Mouse (Mus musculus) heart, postnatal 36 days (tissue): ENCODE measurements around the gene Zfp672. TPM values are rescaled to one million over a fixed set of nuclear protein-coding genes. Genes with fewer than 3 reads are reported as not detected.
A peak's percentile ranks its signal among the peaks of the same experiment; 100 is the strongest.
"Not testable (repeated sequence)": the region's sequence is repeated elsewhere in the genome, so short reads cannot be mapped to it uniquely, and the experiment has no call there.

Experiments used
- DNase-seq, 2 experiments: peaks; one replicate each; pipeline ENCODE4 v3.0.0; 2021 to 2022
- intact Hi-C: fragments of 180-260 bp; cut with DNase I; formaldehyde crosslinking; loops from one replicate; pipeline ENCODE4 v1.15.1; 2025
- total RNA-seq, 2 experiments: library from RNA; stranded (reverse); gene quantifications; 2 replicates each; pipeline ENCODE4 v1.2.3; 2021

The Zfp672 gene
- total RNA-seq = 10 to 100 TPM; 36.4 to 40.8 TPM

- intact Hi-C loops = no loop called here
- peak; percentile 89 to 93 for DNase-seq
These were observed at the start of gene Zfp672, which contains the start of gene Sh3bp5l for GRCm38 (mm10) chr11:58330276-58331148. Gene Zfp672, minus strand, starts transcription at chr11:58330339. Gene Sh3bp5l, plus strand, starts transcription at chr11:58330724.

GRCm38 (mm10) chr11:58379516-58379915, 49.4 kb upstream of the Zfp672 start:
- intact Hi-C loops = no loop called here
- DNase-seq = no peak

DNA sequence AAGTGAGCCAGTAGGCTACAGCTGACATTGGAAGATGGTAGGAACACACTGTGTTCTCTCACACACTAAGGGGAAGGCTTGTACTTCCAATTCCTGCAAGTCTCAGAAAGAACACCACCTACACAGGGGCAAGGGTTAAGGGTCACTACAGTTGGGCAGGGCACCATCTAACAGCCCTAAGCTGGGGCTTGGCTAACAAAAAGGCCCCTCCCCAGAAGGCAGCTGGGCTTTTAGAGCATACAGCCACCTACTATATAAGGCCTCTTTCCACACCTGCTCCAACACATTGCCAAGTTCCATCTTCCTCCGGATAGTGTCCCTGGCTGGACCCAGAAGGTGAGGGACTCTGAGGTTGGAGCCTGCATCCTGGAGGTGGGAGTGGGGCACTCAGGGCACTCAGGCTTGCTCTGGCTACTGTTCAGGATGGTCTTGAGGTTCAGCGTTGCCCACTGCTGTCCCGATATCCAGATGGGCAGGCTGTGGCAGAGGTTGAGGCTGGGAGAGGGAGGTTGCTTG, 48.7 kb upstream of the Zfp672 start, which contains the start of gene Lypd8:
TSS of gene Lypd8 (plus strand) at position 281 of the 516 bp plus-strand sequence.
- DNase-seq = no peak
- intact Hi-C loops = no loop called here

DNA sequence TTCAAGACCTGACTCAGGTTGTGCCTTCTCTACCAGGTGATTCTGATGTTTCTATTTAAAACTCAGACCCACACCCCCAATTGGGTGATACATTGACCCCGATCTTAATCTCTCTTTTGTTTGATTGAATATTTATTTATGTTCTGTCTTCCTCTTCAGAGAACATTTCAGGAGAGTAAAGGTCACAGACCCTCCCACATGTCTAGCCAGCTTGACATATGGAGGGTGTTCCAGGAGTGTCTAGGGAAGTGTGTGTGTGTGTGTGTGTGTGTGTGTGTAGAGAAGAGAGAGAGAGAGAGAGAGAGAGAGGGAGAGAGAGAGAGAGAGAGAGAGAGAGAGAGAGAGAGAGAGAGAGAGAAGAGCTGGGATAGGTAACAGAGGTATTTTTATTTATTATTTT, 47.5 kb upstream of the Zfp672 start:
- intact Hi-C loops = no loop called here
- no peak for DNase-seq

DNA sequence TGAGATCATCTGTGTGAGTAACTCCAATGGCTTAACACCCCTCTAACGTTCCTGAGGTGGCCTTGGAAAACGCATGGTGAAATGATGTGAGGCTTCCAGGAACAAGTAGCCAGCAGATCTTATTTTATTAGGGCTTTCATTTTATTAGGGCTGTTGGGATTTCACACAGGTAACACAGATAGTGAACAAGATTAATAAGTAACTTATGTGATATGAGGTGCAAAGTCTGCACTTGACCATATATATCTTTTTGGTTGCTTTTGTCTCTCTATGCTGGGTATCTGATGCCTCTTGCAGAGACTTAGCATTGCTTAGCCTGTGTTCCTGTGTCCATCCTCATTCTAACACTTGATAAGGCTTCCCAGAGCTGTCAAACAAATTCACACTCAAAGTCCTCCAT, 47.1 kb upstream of the Zfp672 start:
- DNase-seq = no peak
- intact Hi-C loops = no loop called here

DNA sequence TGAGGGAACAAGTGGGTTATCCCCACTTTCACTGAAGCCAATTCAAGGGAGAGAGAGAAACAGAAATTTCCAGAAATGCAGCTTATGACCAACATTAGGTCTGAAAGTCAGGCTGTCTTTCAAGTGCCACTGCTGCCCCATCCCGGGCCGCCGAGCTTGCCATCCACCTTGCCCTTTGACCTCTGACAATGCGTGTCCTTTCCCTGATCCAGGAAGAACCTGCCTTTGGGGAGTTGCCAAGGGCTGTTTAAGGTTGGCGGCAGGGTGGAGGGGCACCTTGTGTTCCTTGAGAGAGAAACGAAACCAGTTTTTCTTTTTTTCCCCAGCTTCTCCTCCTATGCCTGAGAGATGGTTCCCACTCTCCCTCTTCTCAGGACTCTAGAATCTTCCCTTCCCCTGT, 36.1 kb upstream of the Zfp672 start:
- DNase-seq, intact Hi-C loops: not testable (repeated sequence)

- intact Hi-C loops = no loop called here
- DNase-seq = no peak
These were observed 34.3 kb upstream of the Zfp672 start for GRCm38 (mm10) chr11:58364454-58364853.

DNA sequence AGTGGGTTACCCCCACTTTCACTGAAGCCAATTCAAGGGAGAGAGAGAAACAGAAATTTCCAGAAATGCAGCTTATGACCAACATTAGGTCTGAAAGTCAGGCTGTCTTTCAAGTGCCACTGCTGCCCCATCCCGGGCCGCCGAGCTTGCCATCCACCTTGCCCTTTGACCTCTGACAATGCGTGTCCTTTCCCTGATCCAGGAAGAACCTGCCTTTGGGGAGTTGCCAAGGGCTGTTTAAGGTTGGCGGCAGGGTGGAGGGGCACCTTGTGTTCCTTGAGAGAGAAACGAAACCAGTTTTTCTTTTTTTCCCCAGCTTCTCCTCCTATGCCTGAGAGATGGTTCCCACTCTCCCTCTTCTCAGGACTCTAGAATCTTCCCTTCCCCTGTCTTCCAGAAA, 32.4 kb upstream of the Zfp672 start:
- intact Hi-C loops, DNase-seq: not testable (repeated sequence)

GRCm38 (mm10) chr11:58357844-58358534, 27.9 kb upstream of the Zfp672 start:
- intact Hi-C loops = no loop called here
- DNase-seq = no peak

DNA sequence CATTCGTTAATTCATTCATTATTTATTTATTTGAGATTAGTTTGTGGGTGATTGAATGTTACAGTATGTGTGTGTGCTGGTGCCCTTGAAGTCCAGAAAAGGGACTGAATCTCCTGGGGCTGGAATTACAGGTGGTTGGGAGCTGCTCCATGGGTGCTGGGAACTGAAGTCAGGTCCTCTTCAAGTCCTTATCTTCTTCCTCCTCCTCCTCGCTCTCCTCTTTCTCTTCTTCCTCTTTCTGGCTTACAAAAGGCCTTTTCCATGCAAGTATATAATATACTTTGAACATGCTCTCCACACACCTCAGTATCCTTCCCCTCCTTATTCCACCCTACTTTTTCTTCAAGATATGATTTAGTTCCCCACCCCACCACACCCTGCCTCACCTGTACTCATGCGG, 26.9 kb upstream of the Zfp672 start:
- no peak for DNase-seq
- intact Hi-C loops = no loop called here

GRCm38 (mm10) chr11:58354927-58355326, 24.8 kb upstream of the Zfp672 start:
- DNase-seq = no peak
- intact Hi-C loops = no loop called here

GRCm38 (mm10) chr11:58354476-58354875, 24.3 kb upstream of the Zfp672 start:
- DNase-seq = no peak
- intact Hi-C loops = no loop called here

DNA sequence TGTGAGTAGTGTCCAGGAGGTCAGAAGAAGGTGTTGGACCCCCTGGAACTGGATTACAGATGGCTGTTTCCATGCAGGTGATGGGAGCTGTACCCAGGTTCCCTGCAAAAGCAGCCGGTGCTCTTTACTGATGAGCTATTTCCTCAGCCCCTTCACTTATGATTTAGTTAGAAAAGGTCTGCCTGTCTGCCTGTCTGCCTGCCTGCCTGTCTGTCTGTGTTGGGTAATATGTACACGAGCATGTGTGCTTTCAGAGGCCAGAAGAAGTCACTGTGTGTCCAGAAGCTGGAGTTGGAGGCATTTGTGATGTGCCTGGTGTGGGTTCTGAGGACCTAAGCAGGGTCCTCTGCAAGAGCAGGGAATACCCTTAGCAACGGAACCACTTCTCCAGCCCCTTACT, 23.6 kb upstream of the Zfp672 start:
- intact Hi-C loops = no loop called here
- DNase-seq = no peak

GRCm38 (mm10) chr11:58352681-58353548, 22.8 kb upstream of the Zfp672 start:
- intact Hi-C loops = no loop called here
- no peak for DNase-seq

- intact Hi-C loops = no loop called here
- DNase-seq = no peak
These were observed 21.0 kb upstream of the Zfp672 start for GRCm38 (mm10) chr11:58351179-58351578.

DNA sequence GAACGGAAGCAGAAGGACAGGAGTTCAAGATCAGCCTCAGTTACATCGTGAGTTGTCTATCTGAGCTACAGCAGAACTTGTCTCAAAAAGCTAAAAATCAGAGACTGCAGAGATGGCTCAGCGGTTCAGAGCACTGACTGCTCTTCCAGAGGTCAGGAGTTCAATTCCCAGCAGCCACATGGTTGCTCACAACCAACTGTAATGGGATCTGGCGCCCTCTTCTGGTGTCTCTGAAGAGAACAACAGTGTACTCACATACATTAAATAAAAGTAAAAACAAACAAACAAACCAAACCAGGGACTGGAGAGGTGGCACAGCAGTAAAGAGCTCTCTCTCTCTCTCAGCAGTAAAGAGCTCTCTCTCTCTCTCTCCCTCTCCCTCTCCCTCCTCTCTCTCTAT, 20.5 kb upstream of the Zfp672 start:
- intact Hi-C loops = no loop called here
- no peak for DNase-seq

- intact Hi-C loops = no loop called here
- no peak for DNase-seq
These were observed 16.6 kb upstream of the Zfp672 start for GRCm38 (mm10) chr11:58346745-58347144.

DNA sequence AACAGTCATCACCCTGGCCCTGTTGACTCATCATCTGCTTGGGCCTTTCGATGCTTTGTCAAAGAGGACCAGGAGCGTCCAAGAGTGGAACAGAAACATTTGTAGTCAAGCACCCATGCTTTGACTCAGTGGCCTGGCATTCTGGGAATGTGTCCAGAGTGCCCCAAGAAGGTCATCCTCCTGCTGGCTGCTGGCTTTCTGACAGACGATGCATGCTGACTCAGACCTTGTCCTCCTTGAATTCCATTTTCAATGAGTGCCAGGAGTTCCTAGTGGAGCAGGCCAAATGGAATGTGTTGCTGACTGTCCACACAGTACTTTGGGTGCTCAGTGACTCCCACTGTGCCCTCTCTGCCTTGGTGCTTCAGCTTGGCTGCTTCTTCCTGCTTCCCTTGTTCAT, 4.6 kb upstream of the Zfp672 start:
- peak; percentile 30 to 44 for DNase-seq
- intact Hi-C loops = no loop called here

DNA sequence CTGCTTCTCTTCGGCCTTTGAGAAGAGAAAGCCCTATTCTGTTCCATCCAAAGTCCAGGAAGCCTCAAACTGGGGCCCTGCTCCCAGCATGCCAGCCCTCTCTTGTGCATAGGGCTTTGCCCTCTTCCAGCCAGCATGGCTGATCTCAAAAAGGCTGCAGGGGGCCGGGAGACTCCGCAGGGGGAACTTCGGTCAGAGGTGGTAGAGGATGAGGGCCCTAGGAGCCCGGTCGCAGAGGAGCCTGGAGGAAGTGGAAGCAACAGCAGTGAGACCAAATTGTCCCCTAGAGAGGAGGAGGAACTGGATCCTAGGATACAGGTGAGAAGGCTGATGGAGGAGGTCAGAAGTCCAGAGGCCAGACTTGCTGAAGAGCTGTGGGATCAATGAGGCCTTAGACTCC, 1.4 kb upstream of the Zfp672 start:
- intact Hi-C loops = no loop called here
- no peak for DNase-seq

GRCm38 (mm10) chr11:58331149-58331495, 983 bp upstream of the Zfp672 start:
- DNase-seq = no peak
- intact Hi-C loops = no loop called here

DNA sequence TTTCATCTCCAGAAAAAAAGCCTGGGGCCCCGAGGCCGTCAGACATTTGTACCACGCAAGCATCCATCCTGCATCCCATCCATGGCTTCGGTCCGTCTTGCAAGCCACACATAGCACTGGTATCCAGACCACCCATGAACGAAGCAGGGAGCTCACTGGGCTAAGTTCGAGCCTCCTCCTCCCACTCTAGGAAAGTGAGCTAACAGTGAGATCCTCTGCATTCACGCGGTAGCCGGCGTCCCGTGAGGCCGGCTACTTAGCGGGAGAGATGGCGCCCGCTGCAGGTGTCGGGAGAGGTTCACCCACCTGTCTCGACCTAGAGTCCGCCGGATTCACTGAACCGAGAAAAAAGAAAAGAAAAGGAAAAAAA, 248 bp downstream of the Zfp672 start:
- DNase-seq = no peak
- intact Hi-C loops = loop anchor here (10.0 kb wide), 2 partner anchors 225 to 325 kb away; partner anchors contain the start of genes Cnot8 and Larp1
